Mouse (Mus musculus) lung, embryonic 15.5 days (tissue): ENCODE data around the gene Pcid2. TPM values are rescaled to one million over a fixed set of nuclear protein-coding genes. Genes with fewer than 3 reads are reported as not detected.
"Not testable (repeated sequence)": the region's sequence is repeated elsewhere in the genome, so short reads cannot be mapped to it uniquely, and the experiment has no call there.

Experiments used
- ATAC-seq: fragments of 200-750 bp; cut with Nextera tagmentation; 2 replicates; pipeline ENCODE4 v1.8.0; 2017; ENCODE audit warnings: moderate number of reproducible peaks, borderline replicate concordance; ENCODE audit not compliant: low FRiP score, low TSS enrichment; ENCODE audit errors: extremely low read depth
- H3K27ac ChIP-seq: fragments of 300-500 bp; sonication (generic); 2 replicates; pipeline ENCODE4 v1.5.1; 2015; ENCODE audit warnings: moderate library complexity, mild to moderate bottlenecking, inconsistent platforms
- H3K27me3 ChIP-seq: fragments of 300-500 bp; sonication (generic); 2 replicates; pipeline ENCODE4 v1.6.1; 2015; ENCODE audit warnings: inconsistent platforms
- H3K36me3 ChIP-seq: fragments of 300-500 bp; sonication (generic); 2 replicates; pipeline ENCODE4 v1.6.1; 2015; ENCODE audit warnings: inconsistent platforms
- H3K4me1 ChIP-seq: fragments of 300-500 bp; sonication (generic); 2 replicates; pipeline ENCODE4 v1.6.1; 2015; ENCODE audit warnings: inconsistent platforms
- H3K4me2 ChIP-seq: fragments of 300-500 bp; sonication (generic); 2 replicates; pipeline ENCODE4 v1.6.1; 2015; ENCODE audit warnings: inconsistent platforms, mild to moderate bottlenecking, moderate library complexity
- H3K4me3 ChIP-seq: fragments of 300-500 bp; sonication (generic); 2 replicates; pipeline ENCODE4 v1.5.1; 2015; ENCODE audit warnings: mild to moderate bottlenecking, inconsistent platforms
- H3K9ac ChIP-seq: fragments of 300-500 bp; sonication (generic); 2 replicates; pipeline ENCODE4 v1.6.1; 2015; ENCODE audit warnings: inconsistent platforms
- H3K9me3 ChIP-seq: fragments of 300-500 bp; sonication (generic); 2 replicates; pipeline ENCODE4 v1.6.1; 2016; ENCODE audit warnings: inconsistent platforms
- whole genome bisulfite sequencing: fragments of 180-500 bp; shearing (Covaris S2); methylation state at CpG from one replicate; pipeline ENCODE4 v1.1.7; 2015; 5-methylcytosine and 5-hydroxymethylcytosine counted together
- polyA plus RNA-seq: library from polyadenylated mRNA; unstranded; fragments of >200 nt; fragmentation: Nextera tagmentation; extraction: Ambion mirVana; gene quantifications from 2 replicates; pipeline ENCODE4 v1.2.1, GENCODE M21; 2015

Pcid2 gene
- polyA plus RNA-seq = 38.3 and 40.6 TPM in 2 replicates

DNA sequence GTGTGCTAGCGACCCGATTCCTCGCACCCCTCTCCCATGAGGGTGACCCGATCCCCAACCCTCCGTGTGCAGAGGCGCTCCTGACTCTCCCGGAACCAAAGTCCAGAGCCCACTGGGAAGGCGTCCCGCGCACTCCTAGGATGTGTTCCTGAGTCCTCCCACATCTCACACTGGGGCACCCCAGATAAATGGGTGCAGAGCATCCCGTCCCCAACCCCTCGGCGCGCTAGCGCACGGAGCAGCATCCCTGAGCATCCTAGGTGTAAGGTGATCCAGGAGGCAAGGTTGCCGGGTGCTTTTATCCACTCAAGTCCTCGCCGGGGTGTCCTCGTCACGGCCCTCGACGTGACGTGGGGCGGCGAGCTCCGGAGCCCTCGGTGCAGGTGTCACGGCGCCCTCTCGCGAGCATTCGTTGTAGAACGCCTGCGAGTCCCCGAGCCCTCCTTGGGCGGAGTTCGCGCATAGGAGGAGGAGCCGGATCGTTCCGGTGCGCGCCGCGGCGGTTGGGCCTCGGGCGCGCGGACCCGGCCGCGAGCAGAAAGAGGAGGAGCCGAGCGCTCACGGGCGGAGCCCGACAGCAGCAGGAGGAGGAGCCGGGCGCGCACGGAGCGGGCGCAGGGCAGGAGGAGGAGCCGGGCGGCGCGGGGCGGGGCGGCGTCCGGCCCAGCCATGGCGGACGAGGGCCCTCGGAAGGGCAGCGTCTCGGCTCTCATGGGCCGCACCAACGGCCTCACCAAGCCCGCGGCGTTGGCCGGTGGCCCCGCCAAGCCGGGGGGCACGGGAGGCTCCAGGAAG lies at the start of gene Pcid2, which contains the start of gene Cul4a:
TSS of gene Pcid2 (minus strand) at position 373 of the 795 bp plus-strand sequence.
TSS of gene Cul4a (plus strand) at position 535 of the 795 bp plus-strand sequence.
- H3K36me3 ChIP-seq = peaks cover under 1% of the 10 kb centered on the region; the same call in 1 of the 2 replicates
- 1% methylated on average over 86 of the region's 87 CpGs for WGBS
- H3K4me2 ChIP-seq = peak within 1 kb of the TSS; percentile 92
- no peaks in the 10 kb centered on the region for H3K9me3 ChIP-seq
- no peaks in the 10 kb centered on the region for H3K27me3 ChIP-seq
- peaks cover 29% of the 10 kb centered on the region for H3K4me1 ChIP-seq
- H3K4me3 ChIP-seq = peak within 1 kb of the TSS; percentile 96
- ATAC-seq = peak; percentile 97
- H3K27ac ChIP-seq = peak within 1 kb of the TSS; percentile 88
- H3K9ac ChIP-seq = peak within 1 kb of the TSS; percentile 84

DNA sequence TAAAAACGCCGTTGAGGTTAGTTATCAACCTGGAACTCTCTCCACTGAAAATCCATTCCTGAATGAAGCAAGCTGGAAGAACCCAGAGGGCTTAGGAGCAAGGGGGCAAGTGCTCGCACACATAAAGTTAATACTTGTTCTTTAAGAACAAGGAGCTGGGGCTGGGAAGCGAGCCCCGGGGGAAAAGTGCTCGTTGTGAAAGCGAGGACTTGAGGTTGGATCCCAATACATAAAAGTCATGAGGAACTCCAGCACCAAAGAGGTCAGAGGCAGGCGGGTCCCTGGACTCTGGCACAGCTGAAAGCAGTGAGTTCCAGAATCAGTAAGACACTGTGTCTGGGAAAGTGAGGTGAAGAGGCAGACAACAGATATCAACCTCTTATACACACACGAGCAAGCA lies 48.8 kb upstream of the Pcid2 start:
- 0 out of 2 replicates have a peak, but pooled peaks cover 3% of the 10 kb centered on the region for H3K4me1 ChIP-seq
- H3K27ac ChIP-seq = no peak overlapping the region
- H3K36me3 ChIP-seq = peaks cover 8% of the 10 kb centered on the region; the same call in 1 of the 2 replicates
- 75% methylated on average over 9 of the region's 9 CpGs for WGBS
- no peaks in the 10 kb centered on the region for H3K9me3 ChIP-seq
- H3K27me3 ChIP-seq = no peaks in the 10 kb centered on the region
- no peak for ATAC-seq
- H3K4me3 ChIP-seq = no peak overlapping the region
- no peak overlapping the region for H3K4me2 ChIP-seq
- H3K9ac ChIP-seq = no peak overlapping the region

DNA sequence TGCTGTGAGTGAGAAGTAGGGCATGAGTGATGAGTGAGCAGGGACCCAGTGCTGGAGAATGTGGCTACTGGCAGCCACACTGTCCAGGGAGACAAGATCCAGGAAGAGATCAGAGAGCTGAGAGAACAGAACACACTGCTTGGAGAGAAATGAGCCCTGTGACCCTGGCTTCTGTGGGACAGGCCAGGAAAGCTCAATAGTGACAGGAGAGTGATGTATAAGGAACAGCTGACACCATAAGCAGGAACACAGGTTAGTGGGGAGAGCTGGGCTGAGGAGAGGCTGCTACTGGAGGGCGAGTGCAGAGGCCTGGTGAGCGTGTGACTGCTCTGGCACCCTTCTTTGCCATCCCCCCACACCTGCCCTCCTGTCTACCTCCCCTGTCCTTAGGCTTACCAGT lies 45.7 kb upstream of the Pcid2 start:
- 92% methylated on average over 2 of the region's 2 CpGs for WGBS
- Histone ChIP-seq H3K27ac (no peak overlapping the region), H3K27me3 (no peaks in the 10 kb centered on the region), H3K4me1 (no peaks in the 10 kb centered on the region), H3K9me3 (no peaks in the 10 kb centered on the region), H3K9ac (no peak overlapping the region), H3K36me3 (peaks cover 34% of the 10 kb centered on the region), H3K4me2 (no peak overlapping the region), H3K4me3 (no peak overlapping the region)
- no peak for ATAC-seq

DNA sequence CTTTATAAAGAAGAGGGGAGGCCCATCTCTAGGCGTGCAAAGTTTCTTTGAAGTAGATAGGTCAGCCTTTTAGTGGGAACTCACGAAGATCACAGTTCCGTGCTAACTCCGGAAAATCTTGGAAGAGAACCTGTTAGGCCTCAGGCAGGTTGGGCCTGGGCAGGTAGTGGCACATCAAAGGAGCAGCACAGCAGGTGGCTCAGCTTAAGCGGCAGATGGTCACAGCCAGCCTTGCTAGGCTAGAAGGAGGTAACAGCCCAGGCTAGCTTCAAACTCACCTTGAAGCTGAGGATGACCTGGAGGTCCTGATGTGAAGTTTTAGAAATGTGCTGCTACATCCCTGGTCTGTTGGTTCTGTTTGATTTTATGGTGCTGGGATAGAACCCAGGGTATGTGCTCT lies 44.6 kb upstream of the Pcid2 start:
- ATAC-seq = no peak
- no peak overlapping the region for H3K9ac ChIP-seq
- H3K27me3 ChIP-seq = no peaks in the 10 kb centered on the region
- no peak overlapping the region for H3K4me2 ChIP-seq
- 54% methylated on average over 5 of the region's 5 CpGs for WGBS
- H3K4me3 ChIP-seq = no peak overlapping the region
- no peaks in the 10 kb centered on the region for H3K9me3 ChIP-seq
- peaks cover 44% of the 10 kb centered on the region for H3K36me3 ChIP-seq
- no peaks in the 10 kb centered on the region for H3K4me1 ChIP-seq
- H3K27ac ChIP-seq = no peak overlapping the region

DNA sequence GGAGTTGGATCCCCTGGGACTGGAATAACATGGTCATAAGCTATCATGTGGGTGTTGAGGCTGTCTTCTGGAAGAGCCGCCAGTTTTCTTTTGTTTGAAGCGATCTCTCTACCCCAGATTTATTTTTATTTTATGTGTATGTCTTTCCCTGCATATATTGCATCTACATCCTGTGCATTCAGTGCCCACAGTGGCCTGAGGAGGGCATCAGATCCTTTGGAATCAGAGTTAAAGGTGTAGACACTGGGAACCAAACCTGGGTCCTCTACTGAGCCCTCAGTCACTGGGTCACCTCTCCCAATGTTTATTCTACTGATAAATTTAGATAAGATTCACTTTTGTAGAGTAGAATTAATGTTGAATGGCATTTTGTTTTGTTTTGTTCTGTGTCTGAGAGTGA lies 44.0 kb upstream of the Pcid2 start:
- H3K9ac ChIP-seq = no peak overlapping the region
- H3K4me2 ChIP-seq = no peak overlapping the region
- no peaks in the 10 kb centered on the region for H3K4me1 ChIP-seq
- H3K9me3 ChIP-seq = no peaks in the 10 kb centered on the region
- H3K4me3 ChIP-seq = no peak overlapping the region
- ATAC-seq = no peak
- H3K27me3 ChIP-seq = no peaks in the 10 kb centered on the region
- H3K27ac ChIP-seq = no peak overlapping the region
- peaks cover 50% of the 10 kb centered on the region for H3K36me3 ChIP-seq
- WGBS = 96% methylated on average over 2 of the region's 2 CpGs

DNA sequence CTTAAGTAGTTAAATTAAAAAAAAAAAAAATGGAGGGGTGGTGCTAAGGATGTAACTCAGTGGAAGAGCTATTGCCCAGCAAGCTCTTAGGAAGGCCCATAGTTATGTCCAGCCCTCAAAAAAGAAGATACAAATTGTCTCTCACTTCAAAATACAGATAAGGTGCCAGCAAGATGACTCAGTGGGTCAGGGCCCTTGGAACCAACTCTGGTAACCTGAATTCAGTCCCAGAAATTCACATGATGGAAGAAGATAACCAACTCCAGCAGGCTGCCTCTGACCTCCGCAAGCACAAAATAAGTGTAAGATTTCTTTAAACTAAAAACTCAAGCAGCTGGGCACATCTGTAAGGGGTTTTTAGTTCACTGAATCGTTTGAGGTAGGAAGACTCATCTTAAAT lies 43.2 kb upstream of the Pcid2 start:
- Histone ChIP-seq H3K9me3 (no peaks in the 10 kb centered on the region), H3K9ac (no peak overlapping the region), H3K4me2 (no peak overlapping the region), H3K36me3 (peaks cover 55% of the 10 kb centered on the region), H3K27me3 (no peaks in the 10 kb centered on the region), H3K4me3 (no peak overlapping the region), H3K27ac (no peak overlapping the region), H3K4me1 (no peaks in the 10 kb centered on the region)
- ATAC-seq = no peak
- 88% methylated on average over 2 of the region's 2 CpGs for WGBS

DNA sequence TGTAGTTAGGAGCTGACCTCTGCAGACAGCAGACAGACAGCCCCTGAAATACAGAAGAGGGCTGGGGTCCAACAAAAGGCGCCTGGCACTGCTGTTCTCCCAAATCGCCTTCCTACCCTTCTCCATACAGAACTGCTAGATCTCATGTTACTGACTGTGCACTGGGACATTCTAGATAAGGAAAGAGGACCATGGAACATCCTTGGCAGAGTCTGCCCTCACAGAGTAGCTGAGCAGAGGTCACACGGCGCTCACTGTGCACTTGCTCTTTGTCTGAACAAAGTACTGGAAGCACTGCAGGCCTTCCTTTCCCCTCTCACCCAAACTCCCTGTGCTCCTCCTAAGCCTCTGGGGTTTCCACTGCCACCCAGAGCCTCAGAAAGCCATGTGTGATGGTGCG lies 36.4 kb upstream of the Pcid2 start:
- H3K36me3 ChIP-seq = peaks cover 96% of the 10 kb centered on the region
- H3K27ac ChIP-seq = no peak overlapping the region
- no peaks in the 10 kb centered on the region for H3K4me1 ChIP-seq
- H3K9ac ChIP-seq = no peak overlapping the region
- no peak overlapping the region for H3K4me2 ChIP-seq
- 87% methylated on average over 5 of the region's 5 CpGs for WGBS
- H3K9me3 ChIP-seq = no peaks in the 10 kb centered on the region
- ATAC-seq = no peak
- no peaks in the 10 kb centered on the region for H3K27me3 ChIP-seq
- no peak overlapping the region for H3K4me3 ChIP-seq

DNA sequence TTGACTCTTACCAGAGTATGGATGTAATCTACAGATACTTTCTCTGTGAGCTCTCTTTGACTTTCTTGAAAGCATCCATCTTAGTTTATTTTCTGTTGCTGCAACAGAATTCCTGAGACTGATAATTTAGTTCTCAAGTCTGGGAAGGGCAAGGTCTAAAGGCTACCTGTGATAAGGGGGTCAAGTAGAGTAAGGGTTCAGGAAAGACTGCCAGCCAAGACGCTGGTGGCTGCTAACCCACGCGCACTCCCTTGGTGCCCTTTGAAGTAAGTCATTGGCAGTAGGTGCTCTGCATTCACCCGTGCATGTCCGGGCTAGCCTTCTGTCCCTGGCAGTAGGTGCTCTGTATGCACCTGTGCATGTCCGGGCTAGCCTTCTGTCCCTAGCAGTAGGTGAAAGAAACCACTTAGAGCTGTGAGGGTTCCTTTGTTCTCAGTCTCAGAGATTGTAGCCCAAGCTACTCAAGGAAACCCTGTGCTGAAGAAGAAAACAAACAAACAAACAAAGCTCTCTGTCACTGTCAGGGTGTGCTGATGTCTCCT lies 34.5 kb upstream of the Pcid2 start:
- 89% methylated on average over 6 of the region's 6 CpGs for WGBS
- H3K9me3 ChIP-seq = no peaks in the 10 kb centered on the region
- no peaks in the 10 kb centered on the region for H3K27me3 ChIP-seq
- no peak overlapping the region for H3K4me3 ChIP-seq
- H3K4me1 ChIP-seq = no peaks in the 10 kb centered on the region
- peaks cover 96% of the 10 kb centered on the region for H3K36me3 ChIP-seq
- no peak overlapping the region for H3K4me2 ChIP-seq
- no peak overlapping the region for H3K9ac ChIP-seq
- no peak for ATAC-seq
- H3K27ac ChIP-seq = no peak overlapping the region

DNA sequence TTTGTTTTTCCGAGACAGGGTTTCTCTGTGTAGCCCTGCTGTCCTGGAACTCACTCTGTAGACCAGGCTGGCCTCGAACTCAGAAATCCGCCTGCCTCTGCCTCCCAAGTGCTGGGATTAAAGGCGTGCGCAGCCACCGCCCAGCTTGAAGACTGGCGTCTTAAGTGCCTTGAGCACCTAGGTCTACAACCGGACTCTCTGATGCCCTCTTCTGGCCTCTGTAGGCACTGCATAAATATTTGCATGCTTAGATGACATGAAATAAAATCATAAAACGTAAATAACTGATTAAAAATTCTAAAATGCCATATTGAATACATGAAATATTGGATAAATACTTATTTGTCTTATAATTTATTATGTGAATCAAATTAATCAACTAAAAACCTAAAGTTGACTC lies 27.0 kb upstream of the Pcid2 start:
- not testable (repeated sequence) for H3K9me3 ChIP-seq, H3K27ac ChIP-seq, H3K4me3 ChIP-seq, H3K9ac ChIP-seq, H3K4me1 ChIP-seq, H3K27me3 ChIP-seq, H3K4me2 ChIP-seq, ATAC-seq
- WGBS = 66% methylated on average over 9 of the region's 9 CpGs
- peaks cover 89% of the 10 kb centered on the region for H3K36me3 ChIP-seq

DNA sequence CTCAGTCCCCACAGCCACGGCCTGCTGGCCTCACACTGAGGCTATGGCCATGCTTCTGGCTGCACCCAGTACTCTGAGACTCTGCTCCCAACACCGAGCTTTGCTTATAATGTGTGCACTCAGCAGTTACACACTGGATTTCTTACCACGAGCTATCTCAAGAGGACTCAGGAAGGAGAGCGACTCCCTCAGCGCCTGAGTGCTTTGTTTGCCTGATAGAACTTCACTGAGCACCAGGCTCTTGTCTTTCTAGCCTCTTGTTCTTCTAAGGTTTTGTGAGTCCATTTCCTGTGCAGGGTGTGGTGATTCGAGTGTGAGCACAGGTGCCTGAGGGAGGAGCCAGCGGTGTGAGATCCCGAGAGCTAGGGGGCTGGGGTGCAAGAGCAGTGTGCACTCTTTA lies 19.6 kb upstream of the Pcid2 start:
- 79% methylated on average over 8 of the region's 8 CpGs for WGBS
- ATAC-seq = no peak
- Histone ChIP-seq H3K4me2 (no peak overlapping the region), H3K9me3 (no peaks in the 10 kb centered on the region), H3K9ac (no peak overlapping the region), H3K4me1 (no peaks in the 10 kb centered on the region), H3K4me3 (no peak overlapping the region), H3K27ac (no peak overlapping the region), H3K36me3 (peaks cover 74% of the 10 kb centered on the region), H3K27me3 (no peaks in the 10 kb centered on the region)

DNA sequence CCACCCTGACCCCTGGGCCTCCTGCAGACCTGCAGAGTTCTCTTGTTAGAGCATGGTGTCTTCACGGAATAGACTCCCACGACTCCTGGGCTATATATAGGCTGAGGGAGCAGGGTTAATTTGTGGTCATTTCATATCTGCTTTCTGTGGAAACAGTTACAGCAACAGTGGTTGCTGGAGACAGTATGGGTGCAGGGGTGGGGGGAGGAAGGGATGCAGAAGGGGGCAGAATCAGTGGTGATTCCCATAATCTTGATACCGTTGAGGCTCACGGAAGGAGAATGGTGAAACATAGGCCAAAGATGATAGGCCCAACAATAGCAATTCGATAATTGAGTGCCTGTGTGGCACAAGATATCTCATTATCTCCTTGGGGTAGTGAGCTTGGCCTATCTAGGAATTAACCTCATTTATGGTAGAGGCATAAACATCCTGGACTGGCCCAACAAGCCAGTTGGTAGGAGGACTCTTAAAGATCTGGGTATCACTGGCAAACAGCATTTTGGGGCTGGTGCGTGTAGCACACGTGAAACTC lies 17.7 kb upstream of the Pcid2 start:
- ATAC-seq = no peak
- peaks cover 72% of the 10 kb centered on the region for H3K36me3 ChIP-seq
- no peak overlapping the region for H3K27ac ChIP-seq
- no peak overlapping the region for H3K4me3 ChIP-seq
- no peaks in the 10 kb centered on the region for H3K4me1 ChIP-seq
- no peak overlapping the region for H3K4me2 ChIP-seq
- 91% methylated on average over 7 of the region's 7 CpGs for WGBS
- no peaks in the 10 kb centered on the region for H3K27me3 ChIP-seq
- H3K9ac ChIP-seq = no peak overlapping the region
- H3K9me3 ChIP-seq = no peaks in the 10 kb centered on the region
